Mouse (Mus musculus) ovary, adult 2 months (tissue): ENCODE measurements around the gene Tmem63b. TPM values are rescaled to one million over a fixed set of nuclear protein-coding genes. Genes with fewer than 3 reads are reported as not detected.

Source experiments
- polyA plus RNA-seq: library from polyadenylated mRNA; depleted of rRNA; stranded (reverse); fragments of >200 nt; gene quantifications from 2 replicates; pipeline ENCODE4 v1.2.3, GENCODE M21; 2012; rRNA removed

Gene Tmem63b
- polyA plus RNA-seq: 67.3 and 96.1 TPM in 2 replicates

GRCm38 (mm10) chr17:45686716-45687115 lies at the start of gene Tmem63b:
Tmem63b (minus strand) TSS chr17:45686905.

DNA sequence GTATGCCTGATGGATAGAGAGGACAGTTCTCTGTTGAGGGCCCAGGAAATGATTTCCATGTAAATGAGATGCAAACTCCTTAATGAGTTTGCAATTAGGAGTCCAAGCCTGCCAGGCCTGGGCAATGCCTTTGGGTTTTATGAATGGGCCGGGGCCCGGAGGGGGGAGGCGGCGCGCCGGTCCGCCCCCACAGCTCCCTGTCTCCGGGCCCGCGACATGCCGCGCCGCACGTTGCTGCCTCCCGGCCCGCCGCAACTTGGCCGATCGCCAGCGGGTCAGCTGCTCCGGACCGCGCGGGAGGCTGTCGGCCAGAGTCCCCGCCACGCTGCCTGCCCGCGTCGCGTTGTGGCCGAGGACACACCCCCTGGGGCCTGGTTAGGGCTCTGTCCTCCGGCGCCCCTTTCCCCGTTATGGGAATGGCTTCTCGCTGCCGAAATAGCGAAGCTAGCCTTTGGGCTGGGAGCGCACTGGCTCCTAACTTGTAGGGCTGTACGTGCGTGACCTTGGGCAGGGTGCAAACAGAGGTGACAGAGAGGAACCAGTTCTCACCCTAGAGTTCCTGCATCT lies 47.1 kb upstream of the Tmem63b start, which contains the start of gene 1600014C23Rik:
Gene 1600014C23Rik, minus strand, starts transcription at position 110 of the 567 bp plus-strand sequence.

GRCm38 (mm10) chr17:45686093-45686619 lies 549 bp downstream of the Tmem63b start, which contains the start of gene Mrpl14:
Mrpl14 (plus strand) TSS chr17:45686322.

DNA sequence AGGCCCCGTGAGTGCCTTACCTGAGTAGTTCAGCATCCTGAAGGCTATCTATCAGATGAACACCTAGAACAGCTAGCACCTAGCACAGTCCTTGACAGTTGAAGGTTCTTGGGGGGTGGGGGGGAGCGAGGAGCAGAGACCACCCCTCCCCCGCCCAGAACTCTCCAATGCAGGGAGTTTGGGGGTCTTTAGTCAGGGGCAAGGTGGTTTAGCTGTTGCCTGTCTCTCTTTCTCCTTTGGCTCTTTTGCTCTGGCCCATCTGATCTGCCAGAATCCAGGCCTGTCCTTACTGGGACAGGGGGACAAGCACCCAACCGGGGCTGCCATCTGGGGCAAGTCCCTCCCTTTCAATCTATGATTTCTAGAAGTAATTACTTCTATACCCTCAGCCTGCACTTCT lies 27.5 kb downstream of the Tmem63b start, which contains the start of gene Capn11:
Gene Capn11, minus strand, starts transcription at position 101 of the 400 bp plus-strand sequence.

Other genes with a start within 250 kb of the Tmem63b start
- not detected in 2 replicates for gene Spats1, start 211.5 kb downstream of the Tmem63b start, polyA plus RNA-seq
- 27.4 and 28.5 TPM in 2 replicates for gene Aars2, start 180.1 kb downstream of the Tmem63b start, polyA plus RNA-seq
- 12.6 and 15.7 TPM in 2 replicates for gene Tcte1, start 163.5 kb downstream of the Tmem63b start, polyA plus RNA-seq
- 2.6 and 2.7 TPM in 2 replicates for gene Tmem151b, start 137.2 kb downstream of the Tmem63b start, polyA plus RNA-seq
- 6.7 and 7.2 TPM in 2 replicates for gene Nfkbie, start 131.2 kb downstream of the Tmem63b start, polyA plus RNA-seq
- gene Slc35b2, start 123.0 kb downstream of the Tmem63b start, polyA plus RNA-seq: 206 and 322 TPM in 2 replicates
- gene Hsp90ab1, start 113.6 kb downstream of the Tmem63b start, polyA plus RNA-seq: 340 and 531 TPM in 2 replicates
- 198 and 207 TPM in 2 replicates for gene Slc29a1, start 87.3 kb downstream of the Tmem63b start, polyA plus RNA-seq
- 0.67 TPM in 1 of 2 replicates, not detected in the other for gene Mymx, start 84.8 kb downstream of the Tmem63b start, polyA plus RNA-seq
- 0.05 and 0.07 TPM in 2 replicates for gene Capn11, start 27.6 kb downstream of the Tmem63b start, polyA plus RNA-seq
- 167 and 188 TPM in 2 replicates for gene Mrpl14, start 583 bp downstream of the Tmem63b start, polyA plus RNA-seq
- not detected in 2 replicates for gene 1600014C23Rik, start 46.9 kb upstream of the Tmem63b start, polyA plus RNA-seq